In the genomic region with DNA sequence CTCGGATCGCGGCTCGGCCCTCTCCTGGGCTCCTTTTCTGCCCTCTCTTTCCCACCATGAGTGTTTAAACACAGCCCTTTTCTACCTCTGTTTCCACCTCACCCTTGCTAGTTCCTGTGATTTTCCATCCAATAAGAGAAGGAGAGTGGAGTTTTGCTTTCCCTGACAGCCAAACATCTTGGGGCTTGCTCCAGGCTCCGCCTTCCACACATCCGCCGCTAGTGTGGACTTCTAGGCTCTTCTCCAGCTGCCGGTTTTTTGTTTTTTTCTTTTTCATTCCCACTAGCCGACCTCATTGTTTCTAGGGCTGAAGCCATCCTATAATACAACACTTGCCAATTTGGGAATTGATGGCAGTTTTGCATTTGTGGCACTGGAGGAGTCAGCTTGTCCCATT, we compare ENCODE assay signal across 8 mouse cellular contexts. TPM values are rescaled to one million over a fixed set of nuclear protein-coding genes. Genes with fewer than 3 reads are reported as not detected.
DNase-seq lines count a peak whose midpoint lies in the region; ATAC-seq lines count a peak whose summit lies in the region.

No protein-coding gene starts in this region.

- no peaks in the 10 kb centered on the region for H3K36me3 ChIP-seq in hindbrain, embryonic 14.5 days (replicated peaks; ENCODE audit: control insufficient read depth, insufficient read depth)

- peak; percentile 63 for ATAC-seq in activated CD4-positive, CD25-positive, alpha-beta regulatory T cell, adult 4 months
- ATAC-seq in hindbrain, embryonic 14.5 days (ENCODE audit: low FRiP score) = peak; percentile 74

- peak overlapping the region; percentile 27 for H3K4me3 ChIP-seq in hindbrain, embryonic 14.5 days (replicated peaks; ENCODE audit: low read length)

- H3K9me3 ChIP-seq in hindbrain, embryonic 14.5 days (ENCODE audit: control insufficient read depth, low read length) = no peaks in the 10 kb centered on the region

- peak overlapping the region; percentile 55 for H3K9ac ChIP-seq in hindbrain, embryonic 14.5 days

- WGBS in hindbrain, embryonic 14.5 days = 3% methylated on average over 9 of the region's 9 CpGs

- DNase-seq in cerebellum, postnatal 36 days = peak; percentile 65 to 72
- DNase-seq in frontal cortex, postnatal 36 days (ENCODE audit: low spot score in 2 of 2) = peak; percentile 63 to 76
- DNase-seq in hindbrain, embryonic 14.5 days (ENCODE audit: low spot score) = peak; percentile 85
- DNase-seq in layer of hippocampus, postnatal 36 days = peak; percentile 48 to 56
- peak; percentile 90 for DNase-seq in lung, postnatal 25 days (ENCODE audit: low spot score)
- DNase-seq in retina, postnatal 1 day = peak; percentile 85
- peak; percentile 56 to 70 for DNase-seq in thymus, postnatal 36 days

- peaks cover 40% of the 10 kb centered on the region for H3K4me1 ChIP-seq in hindbrain, embryonic 14.5 days (replicated peaks; ENCODE audit: control insufficient read depth, insufficient read depth, low read length)

- peak overlapping the region; percentile 71 for H3K4me2 ChIP-seq in hindbrain, embryonic 14.5 days (replicated peaks)

- peak overlapping the region; percentile 99 for H3K27ac ChIP-seq in hindbrain, embryonic 14.5 days

- H3K27me3 ChIP-seq in hindbrain, embryonic 14.5 days (ENCODE audit: control insufficient read depth, insufficient read depth, low read length) = no peaks in the 10 kb centered on the region

RNA-seq across cellular contexts. Expression of gene Sde2, which starts 2.8 kb away (rescaled TPM):
- 10 to 100 TPM; 32.3 to 34.1 TPM for polyA plus RNA-seq in activated CD4-positive, CD25-positive, alpha-beta regulatory T cell, adult 4 months (2017; shearing (Covaris generic))
- 26.9 and 28.2 TPM in 2 replicates for polyA plus RNA-seq in hindbrain, embryonic 14.5 days (2014; fragmentation: Nextera tagmentation; extraction: Ambion mirVana)
- 10 to 100 TPM; 23.6 to 24.0 TPM for total RNA-seq in layer of hippocampus, postnatal 36 days (2021)

RNA-seq across cellular contexts. Expression of gene H3f3a, which starts 34.4 kb away (rescaled TPM):
- polyA plus RNA-seq in activated CD4-positive, CD25-positive, alpha-beta regulatory T cell, adult 4 months (2017; shearing (Covaris generic)) = 100 to 1,000 TPM; 737 to 878 TPM
- 2,816 and 2,951 TPM in 2 replicates for polyA plus RNA-seq in hindbrain, embryonic 14.5 days (2014; fragmentation: Nextera tagmentation; extraction: Ambion mirVana)
- total RNA-seq in layer of hippocampus, postnatal 36 days (2021) = 100 to 1,000 TPM; 365 to 366 TPM

RNA-seq across cellular contexts. Expression of gene Lefty2, which starts 44.8 kb away (rescaled TPM):
- not detected for polyA plus RNA-seq in activated CD4-positive, CD25-positive, alpha-beta regulatory T cell, adult 4 months (2017; shearing (Covaris generic))
- polyA plus RNA-seq in hindbrain, embryonic 14.5 days (2014; fragmentation: Nextera tagmentation; extraction: Ambion mirVana) = 1.5 and 3.2 TPM in 2 replicates
- 1 to 10 TPM; 1.3 to 1.4 TPM for total RNA-seq in layer of hippocampus, postnatal 36 days (2021)

RNA-seq across cellular contexts. Expression of gene Pycr2, which starts 56.0 kb away (rescaled TPM):
- 10 to 100 TPM; 44.3 to 45.6 TPM for polyA plus RNA-seq in activated CD4-positive, CD25-positive, alpha-beta regulatory T cell, adult 4 months (2017; shearing (Covaris generic))
- polyA plus RNA-seq in hindbrain, embryonic 14.5 days (2014; fragmentation: Nextera tagmentation; extraction: Ambion mirVana) = 63.0 and 68.0 TPM in 2 replicates
- total RNA-seq in layer of hippocampus, postnatal 36 days (2021) = 10 to 100 TPM; 40.4 to 43.2 TPM

Comparison
In these comparisons a context has a peak if more than half of its experiments do, and no peak if none do; other contexts are left out.
1. Peak in every context shown above with its lines: DNase-seq, ATAC-seq, H3K4me3 ChIP-seq and H3K27ac ChIP-seq.